Mouse (Mus musculus): ENCODE measurements at regions not wholly inside any gene's neighbourhood (a gene's known extent, or its start where the extent isn't known, plus 50 kb on each side); places are given as distances from the start of the nearest gene placed in this dataset.

GRCm38 (mm10) chr6:49588677-49589076, 193.3 kb downstream of the Stk31 start:
- TF ChIP-seq CTCF (IDR thresholded peaks at IDR 0.05; ENCODE audit: low read depth) (no peak), EP300 (IDR thresholded peaks at IDR 0.05; ENCODE audit: low read depth) (no peak)

All from liver, embryonic 14.5 days (tissue).